Mouse (Mus musculus): ENCODE measurements around the gene Lrp6.

DNA sequence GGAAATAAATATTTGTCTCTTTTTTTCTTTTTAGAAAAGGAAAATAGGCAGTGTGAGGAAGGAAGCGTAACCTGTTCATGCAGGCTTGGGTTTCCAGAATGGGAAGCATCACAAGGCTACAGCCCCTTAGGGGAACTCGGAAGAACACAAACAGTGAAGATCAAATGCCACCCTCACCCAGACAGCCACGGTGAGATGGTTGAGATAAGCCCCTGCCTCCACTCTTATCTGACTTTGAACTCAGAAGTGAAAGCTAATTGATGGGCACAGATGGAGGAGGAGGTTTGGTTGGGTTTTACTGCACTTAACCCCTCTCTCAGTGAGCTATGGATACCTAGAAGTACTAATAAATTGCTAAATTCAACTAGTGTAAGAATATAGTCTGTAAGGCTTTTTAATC, 33.7 kb downstream of the Lrp6 start:
- TF ChIP-seq CTCF (IDR thresholded peaks at IDR 0.05; ENCODE audit: low read depth) (no peak), EP300 (IDR thresholded peaks at IDR 0.05; ENCODE audit: low read depth) (no peak)
